Mouse (Mus musculus) cortical plate, adult 2 months (tissue): ENCODE data around the gene Inha. TPM values are rescaled to one million over a fixed set of nuclear protein-coding genes. Genes with fewer than 3 reads are reported as not detected.

Source experiments
- H3K27ac ChIP-seq: fragments of 200-500 bp; 2 replicates; pipeline ENCODE4 v1.5.1; 2012; ENCODE audit warnings: low read length, control low read depth, inconsistent platforms; ENCODE audit not compliant: insufficient read depth
- H3K4me1 ChIP-seq: fragments of 200-500 bp; 2 replicates; pipeline ENCODE4 v1.6.1; 2011; ENCODE audit warnings: low read length; ENCODE audit not compliant: control insufficient read depth, insufficient read depth
- H3K4me3 ChIP-seq: fragments of 200-500 bp; 2 replicates; pipeline ENCODE4 v1.5.1; 2011; ENCODE audit warnings: mild to moderate bottlenecking, low read length, control low read depth; ENCODE audit not compliant: insufficient read depth
- CTCF ChIP-seq: fragments of 200-500 bp; IDR thresholded peaks from 2 replicates; pipeline ENCODE4 v1.5.1; 2011; ENCODE audit warnings: mild to moderate bottlenecking, control low read depth, low read length; ENCODE audit not compliant: insufficient read depth; ENCODE audit errors: extremely low read depth
- POLR2A ChIP-seq: fragments of 200-500 bp; IDR thresholded peaks from 2 replicates; pipeline ENCODE4 v1.6.1; 2011; ENCODE audit warnings: mild to moderate bottlenecking, low read length, control low read depth; ENCODE audit not compliant: insufficient read depth; ENCODE audit errors: extremely low read depth
- polyA plus RNA-seq: library from polyadenylated mRNA; depleted of rRNA; stranded (reverse); fragments of >200 nt; gene quantifications from 2 replicates; pipeline ENCODE4 v1.2.3, GENCODE M21; 2012

The Inha gene
- polyA plus RNA-seq, 1 experiment: 90.3 TPM

- Histone ChIP-seq H3K4me3 (peak overlapping the region; percentile 73; the same call in 1 of the 2 replicates), H3K4me1 (peaks cover 2% of the 10 kb centered on the region; the same call in 1 of the 2 replicates), H3K27ac (peak overlapping the region; percentile 77; the same call in 1 of the 2 replicates)
- TF ChIP-seq POLR2A (no peak), CTCF (no peak)
Observed at GRCm38 (mm10) chr1:75504256-75505045, 2.4 kb upstream of the Inha start.

GRCm38 (mm10) chr1:75505159-75505955 is 1.5 kb upstream of the Inha start:
- Histone ChIP-seq H3K4me1 (peaks cover 2% of the 10 kb centered on the region; the same call in 1 of the 2 replicates), H3K27ac (peak overlapping the region; percentile 77), H3K4me3 (peak overlapping the region; percentile 73)
- peak; percentile 87 for TF ChIP-seq POLR2A
- TF ChIP-seq CTCF: no peak

- Histone ChIP-seq H3K27ac (peak within 1 kb of the TSS; percentile 77), H3K4me1 (peaks cover 2% of the 10 kb centered on the region; the same call in 1 of the 2 replicates), H3K4me3 (peak within 1 kb of the TSS; percentile 73)
- TF ChIP-seq CTCF (no peak), POLR2A (no peak)
Observed at GRCm38 (mm10) chr1:75505956-75506831, 683 bp upstream of the Inha start, which contains the start of gene Obsl1. TSS of gene Obsl1 (minus strand) at chr1:75506452.

- no peaks in the 10 kb centered on the region for H3K4me1 ChIP-seq
- TF ChIP-seq POLR2A (no peak), CTCF (no peak)
- H3K27ac ChIP-seq: no peak overlapping the region
- H3K4me3 ChIP-seq: no peak overlapping the region
Observed at GRCm38 (mm10) chr1:75509586-75509985, 2.7 kb downstream of the Inha start.

- no peak overlapping the region for H3K27ac ChIP-seq
- no peak for TF ChIP-seq POLR2A
- no peak for TF ChIP-seq CTCF
- no peaks in the 10 kb centered on the region for H3K4me1 ChIP-seq
- no peak overlapping the region for H3K4me3 ChIP-seq
Observed at GRCm38 (mm10) chr1:75510154-75510553, 3.3 kb downstream of the Inha start.

GRCm38 (mm10) chr1:75511437-75512210 is 4.7 kb downstream of the Inha start:
- no peaks in the 10 kb centered on the region for H3K4me1 ChIP-seq
- no peak overlapping the region for H3K27ac ChIP-seq
- TF ChIP-seq POLR2A: no peak
- TF ChIP-seq CTCF: no peak
- no peak overlapping the region for H3K4me3 ChIP-seq

GRCm38 (mm10) chr1:75512550-75512949 is 5.7 kb downstream of the Inha start:
- H3K4me1 ChIP-seq: no peaks in the 10 kb centered on the region
- TF ChIP-seq CTCF (no peak), POLR2A (no peak)
- H3K4me3 ChIP-seq: no peak overlapping the region
- no peak overlapping the region for H3K27ac ChIP-seq

GRCm38 (mm10) chr1:75516703-75517380 is 10.0 kb downstream of the Inha start:
- Histone ChIP-seq H3K4me1 (no peaks in the 10 kb centered on the region), H3K4me3 (no peak overlapping the region), H3K27ac (no peak overlapping the region)
- TF ChIP-seq POLR2A: no peak
- no peak for TF ChIP-seq CTCF
